Mouse (Mus musculus) hindbrain, postnatal 0 days (tissue): ENCODE data around the gene Apbb2. TPM values are rescaled to one million over a fixed set of nuclear protein-coding genes. Genes with fewer than 3 reads are reported as not detected.

Experiments
- ATAC-seq: fragments of 200-750 bp; cut with Nextera tagmentation; 2 replicates; pipeline ENCODE4 v1.8.0; 2017; ENCODE audit warnings: mild to moderate bottlenecking, moderate TSS enrichment, moderate library complexity
- DNase-seq: peaks from one replicate; pipeline ENCODE4 v3.0.0-alpha.2; 2015; ENCODE audit warnings: low spot score
- H3K27ac ChIP-seq: fragments of 300-500 bp; sonication (generic); 2 replicates; pipeline ENCODE4 v1.5.1; 2014; ENCODE audit warnings: mild to moderate bottlenecking
- H3K27me3 ChIP-seq: fragments of 300-500 bp; sonication (generic); 2 replicates; pipeline ENCODE4 v1.6.1; 2014; ENCODE audit warnings: low read length, mixed read lengths; ENCODE audit not compliant: insufficient read depth
- H3K36me3 ChIP-seq: fragments of 300-500 bp; sonication (generic); 2 replicates; pipeline ENCODE4 v1.6.1; 2014; ENCODE audit warnings: low read length, mixed read lengths; ENCODE audit not compliant: insufficient read depth
- H3K4me1 ChIP-seq: fragments of 300-500 bp; sonication (generic); 2 replicates; pipeline ENCODE4 v1.6.1; 2014; ENCODE audit warnings: antibody characterized with exemption, low read length, mixed read lengths; ENCODE audit not compliant: insufficient read depth
- H3K4me2 ChIP-seq: fragments of 300-500 bp; sonication (generic); 2 replicates; pipeline ENCODE4 v1.6.1; 2014; ENCODE audit warnings: low read depth, mild to moderate bottlenecking, low read length, moderate library complexity, mixed read lengths
- H3K4me3 ChIP-seq: fragments of 300-500 bp; sonication (generic); 2 replicates; pipeline ENCODE4 v1.5.1; 2014; ENCODE audit warnings: low read length
- H3K9ac ChIP-seq: fragments of 300-500 bp; sonication (generic); replicated peaks from 2 replicates; pipeline ENCODE4 v1.6.1; 2014; ENCODE audit warnings: mild to moderate bottlenecking, low read length, moderate library complexity, mixed read lengths
- H3K9me3 ChIP-seq: fragments of 300-500 bp; sonication (generic); 2 replicates; pipeline ENCODE4 v1.6.1; 2016; ENCODE audit warnings: low read length, mixed read lengths
- CTCF ChIP-seq: IDR thresholded peaks from 2 replicates; pipeline ENCODE4 v1.5.1; 2016; ENCODE audit warnings: antibody characterized with exemption, control low read depth, low read depth
- WGBS: fragments of 180-500 bp; shearing (Covaris S2); extraction: QIAGEN DNeasy Blood & Tissue Kit; methylation state at CpG from one replicate; pipeline ENCODE4 v1.1.7; 2014; 5-methylcytosine and 5-hydroxymethylcytosine counted together
- polyA plus RNA-seq: library from polyadenylated mRNA; unstranded; fragments of >200 nt; fragmentation: Nextera tagmentation; extraction: Ambion mirVana; gene quantifications from 2 replicates; pipeline ENCODE4 v1.2.1, GENCODE M21; 2015
- total RNA-seq: library from RNA; depleted of rRNA; stranded (reverse); fragments of >200 nt; gene quantifications from 2 replicates; pipeline ENCODE4 v1.2.3, GENCODE M21; 2014

Apbb2 gene
- total and polyA plus RNA-seq, 2 experiments from 2014 or later, result 72.1 to 76.9 TPM

- H3K4me3 ChIP-seq, result no peak overlapping the region
- no peaks in the 10 kb centered on the region; the same call in 1 of the 2 replicates for H3K36me3 ChIP-seq
- H3K9ac ChIP-seq, result no peak overlapping the region
- 82% methylated on average over 5 of the region's 5 CpGs for WGBS
- H3K27ac ChIP-seq, result no peak overlapping the region
- no peak overlapping the region for H3K4me2 ChIP-seq
- DNase-seq (no peak), ATAC-seq (no peak)
- no peak for TF ChIP-seq CTCF
- H3K4me1 ChIP-seq, result no peaks in the 10 kb centered on the region; the same call in 1 of the 2 replicates
- H3K27me3 ChIP-seq, result no peaks in the 10 kb centered on the region
- no peaks in the 10 kb centered on the region for H3K9me3 ChIP-seq
Measured at GRCm38 (mm10) chr5:66455271-66455670, 163.3 kb downstream of the Apbb2 start.

- no peak overlapping the region for H3K9ac ChIP-seq
- DNase-seq, result no peak
- H3K4me1 ChIP-seq, result no peaks in the 10 kb centered on the region; the same call in 1 of the 2 replicates
Measured at GRCm38 (mm10) chr5:66454826-66455225, 163.8 kb downstream of the Apbb2 start.

DNA sequence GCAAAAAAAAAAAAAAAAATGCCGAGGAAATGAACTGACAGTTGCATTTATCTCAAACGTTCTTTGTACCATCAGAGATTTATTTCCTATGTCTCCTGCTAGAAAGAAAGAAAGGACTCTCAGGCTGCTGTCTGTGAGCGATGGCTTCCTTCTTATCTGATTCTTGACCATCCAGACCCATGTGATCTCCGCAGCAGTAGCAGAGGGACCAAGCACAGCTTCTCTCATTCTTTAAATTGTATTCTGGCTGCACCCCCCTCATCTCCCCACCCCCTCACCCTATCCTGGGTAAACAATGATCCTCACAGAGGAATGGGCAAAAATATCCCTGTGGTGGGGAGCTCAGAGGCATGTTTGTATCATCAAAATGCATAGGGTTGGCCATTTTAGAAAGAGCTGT, 165.5 kb downstream of the Apbb2 start:
- Histone ChIP-seq H3K4me1 (no peaks in the 10 kb centered on the region; the same call in 1 of the 2 replicates), H3K36me3 (no peaks in the 10 kb centered on the region; the same call in 1 of the 2 replicates), H3K27me3 (no peaks in the 10 kb centered on the region), H3K9me3 (no peaks in the 10 kb centered on the region), H3K4me3 (no peak overlapping the region), H3K9ac (no peak overlapping the region), H3K27ac (no peak overlapping the region), H3K4me2 (no peak overlapping the region)
- no peak for TF ChIP-seq CTCF
- WGBS, result 58% methylated on average over 4 of the region's 4 CpGs
- ATAC-seq, result no peak
- no peak for DNase-seq

More at GRCm38 (mm10) chr5:66454826-66455225, 163.8 kb downstream of the Apbb2 start:
- WGBS, result 90% methylated on average over 4 of the region's 4 CpGs
- Histone ChIP-seq H3K9me3 (no peaks in the 10 kb centered on the region), H3K4me2 (no peak overlapping the region), H3K27ac (no peak overlapping the region), H3K36me3 (no peaks in the 10 kb centered on the region; the same call in 1 of the 2 replicates), H3K27me3 (no peaks in the 10 kb centered on the region), H3K4me3 (no peak overlapping the region)
- no peak for ATAC-seq
- no peak for TF ChIP-seq CTCF

DNA sequence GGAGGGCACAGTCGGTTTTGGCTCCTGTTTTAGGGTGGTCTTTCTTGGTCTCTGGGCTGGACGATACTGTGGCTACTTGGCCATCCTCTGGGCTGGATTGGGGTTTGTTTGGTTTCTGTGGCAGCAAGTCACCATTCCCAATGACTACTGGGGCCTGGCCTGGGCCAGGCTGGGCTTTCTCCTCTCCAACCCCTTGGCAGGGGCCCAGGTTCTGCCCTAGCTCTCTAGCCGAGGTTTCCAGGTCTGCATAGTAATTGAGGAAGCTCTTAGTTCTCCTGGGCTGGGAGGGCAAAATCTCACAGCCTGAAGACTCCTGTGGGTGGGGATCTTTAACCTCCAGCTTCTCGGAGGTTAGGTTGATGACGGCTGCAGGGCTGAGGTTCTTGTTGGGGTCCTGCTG, 167.0 kb downstream of the Apbb2 start:
- DNase-seq, result peak; percentile 46
- Histone ChIP-seq H3K27me3 (no peaks in the 10 kb centered on the region), H3K4me2 (no peak overlapping the region), H3K27ac (no peak overlapping the region; the same call in 1 of the 2 replicates), H3K4me3 (no peak overlapping the region), H3K9me3 (no peaks in the 10 kb centered on the region), H3K9ac (no peak overlapping the region), H3K4me1 (peaks cover under 1% of the 10 kb centered on the region; the same call in 1 of the 2 replicates), H3K36me3 (no peaks in the 10 kb centered on the region; the same call in 1 of the 2 replicates)
- WGBS, result 81% methylated on average over 5 of the region's 5 CpGs
- no peak for TF ChIP-seq CTCF
- peak; percentile 43; the same call in 1 of the 2 replicates for ATAC-seq

DNA sequence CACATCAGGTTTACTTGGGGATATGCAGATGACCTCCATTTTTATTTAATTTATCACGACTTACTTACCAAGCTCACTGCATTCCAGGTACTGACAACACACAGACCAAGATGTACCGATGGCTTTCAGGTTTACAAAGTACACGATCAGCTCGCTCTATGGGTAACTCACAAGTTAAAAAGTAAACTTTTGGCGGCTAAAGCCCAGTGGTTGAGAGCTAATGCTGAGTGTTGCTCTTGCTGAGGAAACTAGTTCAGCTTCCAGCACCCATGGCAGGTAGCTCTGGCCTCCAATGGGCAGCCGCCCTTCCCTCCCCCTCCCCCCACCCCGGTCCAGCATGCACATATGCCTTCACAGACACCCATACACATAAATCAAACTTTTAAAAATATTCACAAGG, 173.1 kb downstream of the Apbb2 start:
- H3K27me3 ChIP-seq, result no peaks in the 10 kb centered on the region
- 92% methylated on average over 7 of the region's 7 CpGs for WGBS
- H3K4me3 ChIP-seq, result no peak overlapping the region
- ATAC-seq, result no peak
- H3K27ac ChIP-seq, result no peak overlapping the region
- H3K4me1 ChIP-seq, result 0 out of 2 replicates have a peak, but pooled peaks cover 4% of the 10 kb centered on the region
- DNase-seq, result no peak
- H3K9me3 ChIP-seq, result no peaks in the 10 kb centered on the region
- H3K4me2 ChIP-seq, result no peak overlapping the region
- H3K36me3 ChIP-seq, result no peaks in the 10 kb centered on the region; the same call in 1 of the 2 replicates
- H3K9ac ChIP-seq, result no peak overlapping the region
- no peak for TF ChIP-seq CTCF

- 77% methylated on average over 7 of the region's 7 CpGs for whole genome bisulfite sequencing
Measured at GRCm38 (mm10) chr5:66442260-66442659, 176.3 kb downstream of the Apbb2 start.

GRCm38 (mm10) chr5:66436791-66437246, 181.8 kb downstream of the Apbb2 start:
- Histone ChIP-seq H3K27me3 (no peaks in the 10 kb centered on the region), H3K4me1 (no peaks in the 10 kb centered on the region), H3K9me3 (no peaks in the 10 kb centered on the region), H3K27ac (no peak overlapping the region), H3K4me3 (no peak overlapping the region), H3K36me3 (no peaks in the 10 kb centered on the region), H3K4me2 (no peak overlapping the region), H3K9ac (no peak overlapping the region)
- no peak for ATAC-seq
- DNase-seq, result peak; percentile 32
- TF ChIP-seq CTCF, result no peak
- 57% methylated on average over 2 of the region's 2 CpGs for WGBS

More at GRCm38 (mm10) chr5:66442260-66442659, 176.3 kb downstream of the Apbb2 start:
- Histone ChIP-seq H3K4me2 (no peak overlapping the region), H3K36me3 (no peaks in the 10 kb centered on the region; the same call in 1 of the 2 replicates), H3K4me3 (no peak overlapping the region), H3K4me1 (0 out of 2 replicates have a peak, but pooled peaks cover 4% of the 10 kb centered on the region), H3K27ac (no peak overlapping the region), H3K9ac (no peak overlapping the region), H3K9me3 (no peaks in the 10 kb centered on the region), H3K27me3 (no peaks in the 10 kb centered on the region)
- no peak for ATAC-seq
- DNase-seq, result no peak
- no peak for TF ChIP-seq CTCF
